Mouse (Mus musculus): ENCODE measurements around the gene Rab2b. TPM values are rescaled to one million over a fixed set of nuclear protein-coding genes. Genes with fewer than 3 reads are reported as not detected.

The Rab2b gene
- polyA plus RNA-seq (2014; fragmentation: Nextera tagmentation; extraction: Ambion mirVana): 9.8 and 10.6 TPM in 2 replicates

DNA sequence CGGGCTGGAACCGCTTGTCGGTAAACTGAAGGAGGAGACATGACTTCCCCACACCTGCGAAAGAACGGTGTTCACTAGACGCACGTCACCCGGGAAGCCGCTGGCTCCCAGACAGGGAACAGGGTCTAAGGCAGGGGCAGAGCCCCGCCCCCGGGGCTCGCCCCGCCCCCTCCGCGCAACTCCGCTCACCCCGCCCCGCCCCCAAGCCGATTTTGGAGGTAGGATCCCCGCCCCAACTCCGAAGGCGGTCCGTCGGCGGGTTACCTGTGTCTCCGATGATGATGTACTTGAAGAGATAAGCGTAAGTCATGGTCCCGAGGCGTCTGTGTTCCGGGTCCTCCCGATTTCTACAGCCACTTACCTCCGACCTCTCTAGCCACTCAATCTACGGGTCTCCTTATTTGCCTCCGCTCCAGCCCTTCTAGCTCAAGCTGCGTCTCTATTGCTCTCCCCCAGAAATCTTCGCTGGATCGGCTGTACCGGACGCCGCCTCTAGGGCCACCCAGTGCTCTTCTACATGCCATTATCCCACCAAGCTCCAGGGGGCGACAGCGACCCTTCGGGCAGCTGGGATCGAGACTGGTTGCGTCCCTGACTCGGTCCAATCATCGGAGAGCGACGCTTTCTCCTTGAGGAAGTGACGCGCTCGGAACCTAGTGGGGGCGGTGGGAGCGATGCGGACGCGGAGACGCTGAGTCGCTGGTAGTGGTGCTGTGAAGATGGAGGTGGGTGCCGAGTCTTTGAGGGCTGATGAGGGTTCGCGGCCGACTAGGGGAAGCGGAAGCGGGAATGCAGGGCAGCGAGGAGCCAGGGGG lies at the start of gene Rab2b, which contains the start of gene Tox4:
Rab2b (minus strand) TSS at position 614 of the 815 bp plus-strand sequence.
Tox4 (plus strand) TSS at position 215 of the 815 bp plus-strand sequence.
- H3K4me1 ChIP-seq (replicated peaks; ENCODE audit: control insufficient read depth, insufficient read depth, low read length): peaks cover 12% of the 10 kb centered on the region
- peak within 1 kb of the TSS; percentile 73 for H3K4me2 ChIP-seq
- H3K4me3 ChIP-seq (ENCODE audit: low read depth, low read length): peak within 1 kb of the TSS; percentile 86
- H3K9me3 ChIP-seq (ENCODE audit: control insufficient read depth, low read length): no peaks in the 10 kb centered on the region
- WGBS: under 1% methylated on average over 66 of the region's 66 CpGs
- peak within 1 kb of the TSS; percentile 94 for H3K9ac ChIP-seq (ENCODE audit: low read depth, low read length)
- peak within 1 kb of the TSS; percentile 78 for H3K27ac ChIP-seq (ENCODE audit: low read depth, low read length)
- ATAC-seq (replicated peaks; ENCODE audit: low FRiP score): peak; percentile 98
- no peaks in the 10 kb centered on the region for H3K36me3 ChIP-seq (ENCODE audit: control insufficient read depth, insufficient read depth, low read length)
- peak; percentile 99 for DNase-seq (ENCODE audit: low spot score)
- H3K27me3 ChIP-seq (replicated peaks; ENCODE audit: control insufficient read depth, insufficient read depth, low read length): no peaks in the 10 kb centered on the region

DNA sequence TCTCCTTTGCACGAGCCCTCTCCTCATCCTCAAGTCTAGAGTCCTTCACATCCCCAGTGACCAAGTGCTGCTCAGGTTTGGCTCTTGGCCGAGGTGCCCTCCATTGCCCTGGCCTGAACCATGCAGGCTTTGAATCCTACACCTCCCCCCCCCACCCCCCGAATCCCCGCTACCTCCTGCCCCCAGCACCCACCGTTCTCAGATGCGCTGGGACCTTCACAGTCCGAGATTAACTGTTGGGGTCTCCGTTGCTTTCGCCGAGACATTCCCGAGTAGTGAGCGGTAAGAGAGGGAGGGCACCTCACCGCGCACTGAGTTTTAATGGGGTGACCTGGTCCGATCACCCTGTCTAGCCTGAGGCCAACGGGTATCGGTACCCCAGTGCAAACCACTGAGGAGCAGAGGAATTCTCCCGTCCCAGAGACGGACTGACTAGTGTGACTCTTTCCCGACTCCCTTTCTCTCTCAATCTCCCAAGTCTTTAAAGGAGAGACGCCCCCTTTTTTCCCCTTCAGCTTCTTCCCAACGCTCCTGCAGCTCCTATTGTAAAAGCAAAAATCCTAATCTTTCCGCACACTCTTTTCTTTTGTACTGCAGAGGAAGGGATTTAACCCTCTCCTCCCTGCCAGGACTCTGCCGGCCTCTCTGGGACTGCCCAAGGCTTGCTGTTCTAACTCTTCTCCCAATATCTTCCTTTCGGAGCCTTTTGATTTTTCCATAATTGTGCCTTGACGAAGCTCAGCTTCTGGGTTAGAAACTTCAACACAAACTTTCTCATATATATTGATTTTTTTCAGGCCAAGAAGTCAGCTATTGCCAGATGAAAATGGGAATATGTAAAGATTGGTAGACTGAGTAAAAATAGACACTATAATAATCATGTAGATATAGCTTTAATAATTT lies 48.8 kb upstream of the Rab2b start, which contains the start of gene Sall2:
Sall2 (minus strand) TSS at position 853 of the 903 bp plus-strand sequence.
- H3K36me3 ChIP-seq (ENCODE audit: control insufficient read depth, insufficient read depth, low read length): no peaks in the 10 kb centered on the region
- no peak within 1 kb of the TSS for H3K27ac ChIP-seq (ENCODE audit: low read depth, low read length)
- H3K4me1 ChIP-seq (replicated peaks; ENCODE audit: control insufficient read depth, insufficient read depth, low read length): no peaks in the 10 kb centered on the region
- no peak within 1 kb of the TSS for H3K9ac ChIP-seq (ENCODE audit: low read depth, low read length)
- peaks cover 55% of the 10 kb centered on the region for H3K27me3 ChIP-seq (replicated peaks; ENCODE audit: control insufficient read depth, insufficient read depth, low read length)
- peak within 1 kb of the TSS; percentile 60 for H3K4me2 ChIP-seq
- DNase-seq (ENCODE audit: low spot score) (no peak), ATAC-seq (replicated peaks; ENCODE audit: low FRiP score) (no peak)
- H3K4me3 ChIP-seq (ENCODE audit: low read depth, low read length): peak within 1 kb of the TSS; percentile 35
- no peaks in the 10 kb centered on the region for H3K9me3 ChIP-seq (ENCODE audit: control insufficient read depth, low read length)
- 4% methylated on average over 26 of the region's 26 CpGs for WGBS

GRCm38 (mm10) chr14:52327375-52327901 lies 48.1 kb upstream of the Rab2b start:
- Histone ChIP-seq H3K4me1 (replicated peaks; ENCODE audit: control insufficient read depth, insufficient read depth, low read length) (no peaks in the 10 kb centered on the region), H3K4me3 (ENCODE audit: low read depth, low read length) (peak overlapping the region; percentile 35), H3K9ac (ENCODE audit: low read depth, low read length) (no peak overlapping the region), H3K36me3 (ENCODE audit: control insufficient read depth, insufficient read depth, low read length) (no peaks in the 10 kb centered on the region), H3K27ac (ENCODE audit: low read depth, low read length) (no peak overlapping the region), H3K9me3 (ENCODE audit: control insufficient read depth, low read length) (no peaks in the 10 kb centered on the region), H3K27me3 (replicated peaks; ENCODE audit: control insufficient read depth, insufficient read depth, low read length) (peaks cover 55% of the 10 kb centered on the region), H3K4me2 (peak overlapping the region; percentile 60)
- DNase-seq (ENCODE audit: low spot score) (no peak), ATAC-seq (replicated peaks; ENCODE audit: low FRiP score) (no peak)
- WGBS: 10% methylated on average over 14 of the region's 14 CpGs

DNA sequence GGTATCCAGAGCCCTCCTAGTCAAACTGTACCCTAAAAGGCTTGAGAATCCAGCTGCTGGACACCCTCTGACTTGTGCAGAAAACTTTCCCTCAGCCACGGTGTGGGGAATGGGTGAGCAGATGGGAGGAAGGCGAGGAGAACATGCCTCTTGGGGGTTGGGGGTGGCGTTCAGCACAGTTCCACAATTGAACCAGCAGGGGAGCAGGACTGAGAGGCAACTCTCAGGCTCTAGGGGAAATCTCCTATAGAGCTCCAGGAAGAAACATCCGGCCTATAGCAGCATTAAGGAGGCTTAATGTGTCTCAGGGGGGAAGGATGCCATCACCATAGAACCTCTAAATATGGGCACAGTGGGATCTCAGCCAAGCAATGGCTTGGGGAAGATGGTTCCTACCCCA lies 46.5 kb upstream of the Rab2b start:
- no peak overlapping the region for H3K4me2 ChIP-seq
- H3K27me3 ChIP-seq (replicated peaks; ENCODE audit: control insufficient read depth, insufficient read depth, low read length): peaks cover 48% of the 10 kb centered on the region
- no peak overlapping the region for H3K27ac ChIP-seq (ENCODE audit: low read depth, low read length)
- no peaks in the 10 kb centered on the region for H3K36me3 ChIP-seq (ENCODE audit: control insufficient read depth, insufficient read depth, low read length)
- no peak overlapping the region for H3K4me3 ChIP-seq (ENCODE audit: low read depth, low read length)
- H3K9ac ChIP-seq (ENCODE audit: low read depth, low read length): no peak overlapping the region
- H3K4me1 ChIP-seq (replicated peaks; ENCODE audit: control insufficient read depth, insufficient read depth, low read length): no peaks in the 10 kb centered on the region
- DNase-seq (ENCODE audit: low spot score): no peak
- WGBS: 17% methylated on average over 4 of the region's 4 CpGs
- H3K9me3 ChIP-seq (ENCODE audit: control insufficient read depth, low read length): no peaks in the 10 kb centered on the region
- no peak for ATAC-seq (replicated peaks; ENCODE audit: low FRiP score)

GRCm38 (mm10) chr14:52319361-52319760 lies 40.0 kb upstream of the Rab2b start:
- no peak overlapping the region for H3K27ac ChIP-seq (ENCODE audit: low read depth, low read length)
- H3K9me3 ChIP-seq (ENCODE audit: control insufficient read depth, low read length): no peaks in the 10 kb centered on the region
- DNase-seq (ENCODE audit: low spot score) (no peak), ATAC-seq (replicated peaks; ENCODE audit: low FRiP score) (no peak)
- H3K4me3 ChIP-seq (ENCODE audit: low read depth, low read length): no peak overlapping the region
- 65% methylated on average over 6 of the region's 6 CpGs for WGBS
- H3K27me3 ChIP-seq (replicated peaks; ENCODE audit: control insufficient read depth, insufficient read depth, low read length): peaks cover 18% of the 10 kb centered on the region
- H3K4me2 ChIP-seq: no peak overlapping the region
- peaks cover 10% of the 10 kb centered on the region for H3K4me1 ChIP-seq (replicated peaks; ENCODE audit: control insufficient read depth, insufficient read depth, low read length)
- no peak overlapping the region for H3K9ac ChIP-seq (ENCODE audit: low read depth, low read length)
- no peaks in the 10 kb centered on the region for H3K36me3 ChIP-seq (ENCODE audit: control insufficient read depth, insufficient read depth, low read length)

DNA sequence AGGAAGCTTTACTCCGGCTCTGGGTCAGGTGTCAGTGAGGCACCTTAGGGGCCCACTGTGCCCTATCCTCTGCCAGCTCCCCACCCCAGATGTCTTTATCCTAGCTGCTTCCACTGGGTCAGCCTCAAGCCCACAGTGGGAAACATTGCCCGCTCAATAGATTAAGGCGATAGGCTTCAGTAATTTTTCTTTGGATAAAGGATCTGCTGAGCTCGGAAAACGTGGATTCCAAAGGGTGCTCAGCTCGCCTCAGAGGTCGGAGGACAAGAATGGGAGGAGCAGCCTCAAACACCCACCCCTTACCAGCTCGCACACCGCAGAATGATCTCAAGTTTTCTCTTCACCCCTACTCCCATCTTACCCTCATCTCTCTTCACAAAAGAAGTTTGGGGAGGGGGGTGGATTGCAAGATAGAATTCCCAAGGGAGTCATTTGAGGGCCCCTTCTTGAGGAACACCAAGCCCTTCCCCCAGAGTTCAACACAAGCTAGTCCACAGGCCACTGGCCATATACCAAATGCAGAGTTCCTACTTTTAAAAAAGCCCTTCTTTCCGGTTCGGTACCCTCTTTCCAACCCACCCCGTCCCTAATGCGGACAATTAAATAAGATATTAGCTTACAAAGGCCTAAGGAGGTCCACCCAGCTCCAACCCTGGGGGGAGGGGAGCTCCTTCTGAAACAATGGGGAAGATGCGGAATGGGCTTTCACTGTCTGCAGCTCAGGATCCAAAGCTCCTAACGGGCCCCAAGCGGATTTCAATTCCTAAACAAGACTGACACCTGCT lies 37.3 kb upstream of the Rab2b start:
- peak; percentile 46 for ATAC-seq (replicated peaks; ENCODE audit: low FRiP score)
- 11% methylated on average over 16 of the region's 16 CpGs for WGBS

GRCm38 (mm10) chr14:52315792-52316440 lies 36.6 kb upstream of the Rab2b start:
- DNase-seq (ENCODE audit: low spot score) (peak; percentile 81), ATAC-seq (replicated peaks; ENCODE audit: low FRiP score) (peak; percentile 60)
- WGBS: under 1% methylated on average over 30 of the region's 41 CpGs
- peaks cover 30% of the 10 kb centered on the region for H3K27me3 ChIP-seq (replicated peaks; ENCODE audit: control insufficient read depth, insufficient read depth, low read length)
- H3K4me2 ChIP-seq: peak overlapping the region; percentile 90
- peaks cover 19% of the 10 kb centered on the region for H3K36me3 ChIP-seq (ENCODE audit: control insufficient read depth, insufficient read depth, low read length)
- H3K9me3 ChIP-seq (ENCODE audit: control insufficient read depth, low read length): 0 out of 2 replicates have a peak, but pooled peaks cover 2% of the 10 kb centered on the region
- peaks cover 10% of the 10 kb centered on the region for H3K4me1 ChIP-seq (replicated peaks; ENCODE audit: control insufficient read depth, insufficient read depth, low read length)
- H3K27ac ChIP-seq (ENCODE audit: low read depth, low read length): peak overlapping the region; percentile 65; the same call in 1 of the 2 replicates
- peak overlapping the region; percentile 73 for H3K9ac ChIP-seq (ENCODE audit: low read depth, low read length)
- H3K4me3 ChIP-seq (ENCODE audit: low read depth, low read length): peak overlapping the region; percentile 72

More for the DNA sequence above, 37.3 kb upstream of the Rab2b start:
- H3K4me1 ChIP-seq (replicated peaks; ENCODE audit: control insufficient read depth, insufficient read depth, low read length): peaks cover 10% of the 10 kb centered on the region
- peak overlapping the region; percentile 72 for H3K4me3 ChIP-seq (ENCODE audit: low read depth, low read length)
- peaks cover 30% of the 10 kb centered on the region for H3K27me3 ChIP-seq (replicated peaks; ENCODE audit: control insufficient read depth, insufficient read depth, low read length)
- peak overlapping the region; percentile 90 for H3K4me2 ChIP-seq
- H3K36me3 ChIP-seq (ENCODE audit: control insufficient read depth, insufficient read depth, low read length): peaks cover 19% of the 10 kb centered on the region
- H3K27ac ChIP-seq (ENCODE audit: low read depth, low read length): 0 out of 2 replicates have a peak overlapping the region, but pooled peaks have one; percentile 65
- peak overlapping the region; percentile 73; the same call in 1 of the 2 replicates for H3K9ac ChIP-seq (ENCODE audit: low read depth, low read length)
- no peak for DNase-seq (ENCODE audit: low spot score)
- H3K9me3 ChIP-seq (ENCODE audit: control insufficient read depth, low read length): 0 out of 2 replicates have a peak, but pooled peaks cover 2% of the 10 kb centered on the region
